Mouse (Mus musculus) midbrain, embryonic 15.5 days (tissue): ENCODE results near the gene Rbm20. TPM values are rescaled to one million over a fixed set of nuclear protein-coding genes. Genes with fewer than 3 reads are reported as not detected.
"Not testable (repeated sequence)": the region's sequence is repeated elsewhere in the genome, so short reads cannot be mapped to it uniquely, and the experiment has no call there.

Experiments
- ATAC-seq: fragments of 200-750 bp; cut with Nextera tagmentation; replicated peaks from 2 replicates; pipeline ENCODE4 v1.8.0; 2017; ENCODE audit warnings: moderate TSS enrichment
- H3K27ac ChIP-seq: fragments of 300-500 bp; sonication (generic); 2 replicates; pipeline ENCODE4 v1.5.1; 2015; ENCODE audit warnings: mild to moderate bottlenecking, inconsistent platforms
- H3K27me3 ChIP-seq: fragments of 300-500 bp; sonication (generic); replicated peaks from 2 replicates; pipeline ENCODE4 v1.6.1; 2015; ENCODE audit warnings: inconsistent platforms
- H3K36me3 ChIP-seq: fragments of 300-500 bp; sonication (generic); replicated peaks from 2 replicates; pipeline ENCODE4 v1.6.1; 2015; ENCODE audit warnings: inconsistent platforms
- H3K4me1 ChIP-seq: fragments of 300-500 bp; sonication (generic); 2 replicates; pipeline ENCODE4 v1.6.1; 2015; ENCODE audit warnings: inconsistent platforms
- H3K4me2 ChIP-seq: fragments of 300-500 bp; sonication (generic); 2 replicates; pipeline ENCODE4 v1.6.1; 2015; ENCODE audit warnings: inconsistent platforms, mild to moderate bottlenecking, moderate library complexity
- H3K4me3 ChIP-seq: fragments of 300-500 bp; sonication (generic); 2 replicates; pipeline ENCODE4 v1.5.1; 2015; ENCODE audit warnings: mild to moderate bottlenecking, inconsistent platforms
- H3K9ac ChIP-seq: fragments of 300-500 bp; sonication (generic); 2 replicates; pipeline ENCODE4 v1.6.1; 2015; ENCODE audit warnings: mild to moderate bottlenecking, inconsistent platforms
- H3K9me3 ChIP-seq: fragments of 300-500 bp; sonication (generic); 2 replicates; pipeline ENCODE4 v1.6.1; 2016; ENCODE audit warnings: inconsistent platforms
- WGBS: fragments of 180-500 bp; shearing (Covaris S2); methylation state at CpG from one replicate; pipeline ENCODE4 v1.1.7; 2015; ENCODE audit warnings: mixed read lengths; 5-methylcytosine and 5-hydroxymethylcytosine counted together
- polyA plus RNA-seq: library from polyadenylated mRNA; unstranded; fragments of >200 nt; fragmentation: Nextera tagmentation; extraction: Ambion mirVana; gene quantifications from 2 replicates; pipeline ENCODE4 v1.2.1, GENCODE M21; 2015

Rbm20 gene
- polyA plus RNA-seq, 1 experiment from 2014 or later, result 1.0 TPM

GRCm38 (mm10) chr19:53903507-53904321, 226.6 kb downstream of the Rbm20 start:
- H3K4me1 ChIP-seq, result peaks cover 22% of the 10 kb centered on the region
- no peaks in the 10 kb centered on the region for H3K36me3 ChIP-seq
- H3K27ac ChIP-seq, result peak overlapping the region; percentile 91
- peak overlapping the region; percentile 92 for H3K9ac ChIP-seq
- no peaks in the 10 kb centered on the region for H3K27me3 ChIP-seq
- H3K4me2 ChIP-seq, result peak overlapping the region; percentile 73
- peak overlapping the region; percentile 97 for H3K4me3 ChIP-seq
- H3K9me3 ChIP-seq, result no peaks in the 10 kb centered on the region
- ATAC-seq, result peak; percentile 80
- WGBS, result under 1% methylated on average over 57 of the region's 83 CpGs

- H3K27ac ChIP-seq, result no peak overlapping the region
- WGBS, result 60% methylated on average over 7 of the region's 7 CpGs
- peaks cover 22% of the 10 kb centered on the region for H3K4me1 ChIP-seq
- H3K9ac ChIP-seq, result no peak overlapping the region; the same call in 1 of the 2 replicates
- peak overlapping the region; percentile 73 for H3K4me2 ChIP-seq
- H3K27me3 ChIP-seq, result no peaks in the 10 kb centered on the region
- H3K9me3 ChIP-seq, result no peaks in the 10 kb centered on the region
- H3K4me3 ChIP-seq, result peak overlapping the region; percentile 97
- ATAC-seq, result no peak
- H3K36me3 ChIP-seq, result peaks cover 8% of the 10 kb centered on the region
Measured at GRCm38 (mm10) chr19:53904833-53905480, 227.9 kb downstream of the Rbm20 start.

- Histone ChIP-seq H3K9me3 (no peaks in the 10 kb centered on the region), H3K27ac (no peak overlapping the region), H3K4me1 (peaks cover 22% of the 10 kb centered on the region), H3K9ac (no peak overlapping the region), H3K27me3 (no peaks in the 10 kb centered on the region), H3K36me3 (peaks cover 8% of the 10 kb centered on the region), H3K4me2 (peak overlapping the region; percentile 73; the same call in 1 of the 2 replicates), H3K4me3 (no peak overlapping the region)
- WGBS, result 74% methylated on average over 6 of the region's 6 CpGs
- ATAC-seq, result no peak
Measured at GRCm38 (mm10) chr19:53906033-53906702, 229.1 kb downstream of the Rbm20 start.

- H3K27me3 ChIP-seq, H3K9me3 ChIP-seq, H3K4me2 ChIP-seq, H3K9ac ChIP-seq, H3K27ac ChIP-seq, H3K4me3 ChIP-seq, ATAC-seq: not testable (repeated sequence)
- peaks cover 11% of the 10 kb centered on the region for H3K36me3 ChIP-seq
- peaks cover 22% of the 10 kb centered on the region for H3K4me1 ChIP-seq
Measured at GRCm38 (mm10) chr19:53906703-53907070, 229.6 kb downstream of the Rbm20 start.

- no peaks in the 10 kb centered on the region for H3K27me3 ChIP-seq
- no peaks in the 10 kb centered on the region for H3K9me3 ChIP-seq
- no peak for ATAC-seq
- WGBS, result 97% methylated on average over 4 of the region's 4 CpGs
- H3K4me3 ChIP-seq, result no peak overlapping the region
- H3K4me2 ChIP-seq, result no peak overlapping the region
- H3K27ac ChIP-seq, result no peak overlapping the region
- peaks cover 39% of the 10 kb centered on the region for H3K36me3 ChIP-seq
- no peaks in the 10 kb centered on the region for H3K4me1 ChIP-seq
- no peak overlapping the region for H3K9ac ChIP-seq
Measured at GRCm38 (mm10) chr19:53914950-53915349, 237.8 kb downstream of the Rbm20 start.

Other genes starting within 250 kb of the Rbm20 start
- gene Dusp5, start 148.2 kb upstream of the Rbm20 start, polyA plus RNA-seq, result 2.7 and 3.7 TPM in 2 replicates
- 219 and 237 TPM in 2 replicates for gene Nutf2-ps1, start 88.2 kb upstream of the Rbm20 start, polyA plus RNA-seq
- 60.0 and 61.1 TPM in 2 replicates for gene Smc3, start 76.9 kb upstream of the Rbm20 start, polyA plus RNA-seq
- gene Pdcd4, start 214.9 kb downstream of the Rbm20 start, polyA plus RNA-seq, result 59.7 and 64.9 TPM in 2 replicates